Mouse (Mus musculus) brain, embryonic 14.5 days (tissue): ENCODE data around the gene Slc10a4.

Experiments
- CTCF ChIP-seq: fragments of 200-500 bp; IDR thresholded peaks from 2 replicates; pipeline ENCODE4 v1.5.1; 2012; ENCODE audit warnings: inconsistent platforms, mild to moderate bottlenecking, moderate library complexity, borderline replicate concordance; ENCODE audit not compliant: insufficient read depth, insufficient read length; ENCODE audit errors: extremely low read depth
- POLR2A ChIP-seq: fragments of 200-500 bp; IDR thresholded peaks from 2 replicates; pipeline ENCODE4 v1.6.1; 2012; ENCODE audit warnings: mild to moderate bottlenecking, inconsistent platforms, borderline replicate concordance; ENCODE audit not compliant: poor library complexity, insufficient read depth, insufficient read length, severe bottlenecking; ENCODE audit errors: extremely low read depth

DNA sequence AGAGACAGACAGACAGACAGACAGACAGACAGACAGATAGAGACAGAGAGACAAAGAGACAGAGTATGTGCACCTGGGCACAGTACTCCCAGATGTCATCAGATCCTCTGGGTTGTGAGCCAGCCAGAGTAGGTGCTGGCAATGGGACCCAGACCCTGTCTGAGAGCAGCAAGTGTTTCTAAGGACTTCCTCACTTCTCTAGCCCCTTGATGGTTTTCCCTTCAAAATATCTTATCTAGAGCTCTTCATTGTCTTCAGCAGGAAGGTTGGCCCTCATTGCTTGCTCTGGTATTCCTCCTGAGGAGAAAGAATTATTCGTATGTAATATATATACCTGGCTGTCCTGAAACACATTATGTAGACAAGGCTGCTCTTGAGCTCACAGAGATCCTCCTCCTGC, 14.2 kb upstream of the Slc10a4 start:
- TF ChIP-seq POLR2A (no peak), CTCF (no peak)
